ENCODE assay signal across 8 mouse cellular contexts in genomic region chr12:81862351-81862802, GRCm38 (mm10). TPM values are rescaled to one million over a fixed set of nuclear protein-coding genes. Genes with fewer than 3 reads are reported as not detected.
DNase-seq lines count a peak whose midpoint lies in the region; ATAC-seq lines count a peak whose summit lies in the region.

No protein-coding gene starts in this region.

- no peaks in the 10 kb centered on the region for H3K27me3 ChIP-seq in embryonic facial prominence, embryonic 12.5 days
- no peaks in the 10 kb centered on the region for H3K27me3 ChIP-seq in heart, embryonic 16.5 days (ENCODE audit: control insufficient read depth, insufficient read depth, low read length)
- peaks cover 50% of the 10 kb centered on the region for H3K27me3 ChIP-seq in liver, embryonic 12.5 days (replicated peaks)

- no peak overlapping the region for H3K27ac ChIP-seq in embryonic facial prominence, embryonic 12.5 days
- H3K27ac ChIP-seq in heart, embryonic 16.5 days (ENCODE audit: low read length): peak overlapping the region; percentile 95
- H3K27ac ChIP-seq in liver, embryonic 12.5 days: no peak overlapping the region

- WGBS in embryonic facial prominence, embryonic 12.5 days: 36% methylated on average over 8 of the region's 8 CpGs
- 11% methylated on average over 8 of the region's 8 CpGs for WGBS in heart, embryonic 16.5 days
- WGBS in liver, embryonic 12.5 days (ENCODE audit: insufficient replicate concordance): 9% methylated on average over 8 of the region's 8 CpGs

- peak; percentile 39 for DNase-seq in embryo, embryonic 10 days (ENCODE audit: low spot score)
- DNase-seq in embryo, embryonic 10.5 days (ENCODE audit: low spot score): no peak
- no peak for DNase-seq in cerebellum, adult 11 months
- DNase-seq in layer of hippocampus, adult 8-10 months (ENCODE audit: low spot score in 2 of 2): no peak

- peak overlapping the region; percentile 95 for H3K4me3 ChIP-seq in embryonic facial prominence, embryonic 12.5 days
- H3K4me3 ChIP-seq in heart, embryonic 16.5 days (ENCODE audit: low read length): peak overlapping the region; percentile 75
- H3K4me3 ChIP-seq in liver, embryonic 12.5 days: no peak overlapping the region

- H3K4me1 ChIP-seq in embryonic facial prominence, embryonic 12.5 days: peaks cover 26% of the 10 kb centered on the region
- peaks cover 54% of the 10 kb centered on the region for H3K4me1 ChIP-seq in heart, embryonic 16.5 days (ENCODE audit: control insufficient read depth, insufficient read depth, low read length)
- peaks cover 25% of the 10 kb centered on the region for H3K4me1 ChIP-seq in liver, embryonic 12.5 days

- H3K9ac ChIP-seq in embryonic facial prominence, embryonic 12.5 days: peak overlapping the region; percentile 93; the same call in 1 of the 2 replicates
- peak overlapping the region; percentile 98 for H3K9ac ChIP-seq in heart, embryonic 16.5 days (ENCODE audit: low read length)
- no peak overlapping the region for H3K9ac ChIP-seq in liver, embryonic 12.5 days

- H3K36me3 ChIP-seq in embryonic facial prominence, embryonic 12.5 days: no peaks in the 10 kb centered on the region
- no peaks in the 10 kb centered on the region for H3K36me3 ChIP-seq in heart, embryonic 16.5 days (ENCODE audit: control insufficient read depth, insufficient read depth)
- H3K36me3 ChIP-seq in liver, embryonic 12.5 days: no peaks in the 10 kb centered on the region

- H3K9me3 ChIP-seq in embryonic facial prominence, embryonic 12.5 days: no peaks in the 10 kb centered on the region
- H3K9me3 ChIP-seq in heart, embryonic 16.5 days (replicated peaks; ENCODE audit: control insufficient read depth, low read length): no peaks in the 10 kb centered on the region
- no peaks in the 10 kb centered on the region for H3K9me3 ChIP-seq in liver, embryonic 12.5 days (replicated peaks)

- H3K4me2 ChIP-seq in embryonic facial prominence, embryonic 12.5 days (replicated peaks): peak overlapping the region; percentile 72
- peak overlapping the region; percentile 83 for H3K4me2 ChIP-seq in heart, embryonic 16.5 days (ENCODE audit: low read depth, low read length)
- peak overlapping the region; percentile 88 for H3K4me2 ChIP-seq in liver, embryonic 12.5 days

- no peak for ATAC-seq in embryonic facial prominence, embryonic 12.5 days (ENCODE audit: insufficient number of reproducible peaks, insufficient read depth, low FRiP score, low TSS enrichment)
- peak; percentile 66 for ATAC-seq in heart, embryonic 16.5 days (replicated peaks; ENCODE audit: extremely low read depth, insufficient read depth, low FRiP score)
- ATAC-seq in liver, embryonic 12.5 days: peak; percentile 40; the same call in 1 of the 2 replicates
- ATAC-seq in monocyte, adult 5-6 weeks (replicated peaks; ENCODE audit: insufficient number of reproducible peaks, low FRiP score, low TSS enrichment, poor library complexity, severe bottlenecking): peak; percentile 60

RNA-seq across cellular contexts. Expression of gene Pcnx, which starts 2.6 kb away (rescaled TPM):
- polyA plus RNA-seq in embryonic facial prominence, embryonic 12.5 days (2016; fragmentation: Nextera tagmentation; extraction: Ambion mirVana): 12.6 and 16.4 TPM in 2 replicates
- 9.3 and 10.9 TPM in 2 replicates for polyA plus RNA-seq in heart, embryonic 16.5 days (2015; fragmentation: Nextera tagmentation; extraction: Ambion mirVana)
- polyA plus RNA-seq in liver, embryonic 12.5 days (2016; fragmentation: Nextera tagmentation; extraction: Ambion mirVana): 2.7 TPM in 2 replicates
- total RNA-seq in monocyte, adult 5-6 weeks (2017): 50.3 to 60.0 TPM (median 50.7 TPM) in 3 replicates
- total RNA-seq in layer of hippocampus, adult 8-10 months (2022): 100 to 1,000 TPM in 3 of 4 experiments, 10 to 100 TPM in 1; 97.3 to 114 (median 106) TPM
